Mouse (Mus musculus): ENCODE measurements around the gene Prkce.

The Prkce gene

DNA sequence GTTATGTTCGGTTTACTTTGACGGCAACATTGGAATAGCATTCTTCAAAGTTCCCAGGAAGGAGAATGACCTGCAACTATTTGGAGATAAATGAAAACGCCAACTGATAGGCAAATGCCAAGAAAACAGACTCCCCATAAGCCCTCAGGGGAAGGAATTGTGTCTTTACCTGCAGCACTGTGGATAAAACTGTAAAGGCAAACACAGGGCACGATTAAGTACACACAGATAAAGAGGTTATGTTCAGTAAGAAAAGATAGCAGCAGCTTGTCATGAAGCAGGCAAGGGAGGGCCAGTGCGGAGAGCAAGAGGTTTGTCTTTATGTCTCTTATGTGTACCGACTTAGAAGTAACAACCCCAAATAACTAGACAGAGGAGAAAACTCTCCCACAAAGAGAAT lies 326.9 kb downstream of the Prkce start:
- no peak for DNase-seq

DNA sequence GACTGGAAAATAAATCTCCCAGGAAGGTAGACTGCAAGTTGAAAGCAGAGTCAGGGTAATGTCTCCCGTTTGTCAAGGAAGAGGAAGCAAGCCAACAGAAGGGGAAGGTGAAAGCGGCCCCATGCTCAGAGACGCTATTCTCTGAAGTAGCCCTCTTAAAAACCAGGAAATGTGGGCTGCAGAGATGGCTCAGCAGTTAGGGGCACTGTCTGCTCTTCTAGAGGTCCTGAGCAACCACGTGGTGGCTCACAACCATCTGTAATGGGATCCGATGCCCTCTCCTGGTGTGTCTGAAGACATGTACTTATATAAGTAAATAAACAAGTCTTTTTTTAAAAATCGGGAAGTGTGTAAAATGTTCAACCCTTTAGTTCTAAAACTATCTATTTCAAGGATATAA lies 327.3 kb downstream of the Prkce start:
- DNase-seq: no peak

DNA sequence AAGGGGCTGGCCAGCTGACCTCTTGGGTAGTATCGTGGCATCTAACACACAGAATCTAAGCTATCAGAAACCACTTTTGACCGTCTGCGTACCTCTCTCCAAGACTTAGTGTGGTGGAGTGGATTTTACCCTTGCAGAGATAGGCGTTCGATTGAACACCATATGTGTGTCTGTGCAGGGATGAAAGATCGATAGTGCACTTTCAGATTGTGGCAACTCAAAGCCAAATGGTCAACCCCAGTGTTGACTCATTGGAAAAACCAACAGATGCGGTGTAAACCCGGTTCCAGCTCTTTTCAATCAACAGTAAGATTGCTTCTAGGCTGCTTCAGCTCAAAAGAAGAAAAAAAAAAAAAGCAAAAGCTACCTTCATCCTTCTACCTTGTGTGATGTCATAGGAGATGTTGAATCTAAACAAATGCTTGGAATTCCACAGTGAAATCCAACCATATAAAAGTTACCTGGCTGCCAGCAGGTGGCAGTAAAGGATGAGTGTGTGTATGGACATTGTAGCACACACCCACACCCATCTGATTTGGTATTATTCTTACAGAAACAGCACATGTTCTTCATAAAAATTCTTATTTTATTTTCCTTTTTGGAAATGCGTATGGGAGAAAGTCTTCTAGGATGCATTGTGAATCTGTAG lies 328.7 kb downstream of the Prkce start:
- peak; percentile 75 for DNase-seq

GRCm38 (mm10) chr17:86497302-86497701 lies 329.7 kb downstream of the Prkce start:
- no peak for DNase-seq

DNA sequence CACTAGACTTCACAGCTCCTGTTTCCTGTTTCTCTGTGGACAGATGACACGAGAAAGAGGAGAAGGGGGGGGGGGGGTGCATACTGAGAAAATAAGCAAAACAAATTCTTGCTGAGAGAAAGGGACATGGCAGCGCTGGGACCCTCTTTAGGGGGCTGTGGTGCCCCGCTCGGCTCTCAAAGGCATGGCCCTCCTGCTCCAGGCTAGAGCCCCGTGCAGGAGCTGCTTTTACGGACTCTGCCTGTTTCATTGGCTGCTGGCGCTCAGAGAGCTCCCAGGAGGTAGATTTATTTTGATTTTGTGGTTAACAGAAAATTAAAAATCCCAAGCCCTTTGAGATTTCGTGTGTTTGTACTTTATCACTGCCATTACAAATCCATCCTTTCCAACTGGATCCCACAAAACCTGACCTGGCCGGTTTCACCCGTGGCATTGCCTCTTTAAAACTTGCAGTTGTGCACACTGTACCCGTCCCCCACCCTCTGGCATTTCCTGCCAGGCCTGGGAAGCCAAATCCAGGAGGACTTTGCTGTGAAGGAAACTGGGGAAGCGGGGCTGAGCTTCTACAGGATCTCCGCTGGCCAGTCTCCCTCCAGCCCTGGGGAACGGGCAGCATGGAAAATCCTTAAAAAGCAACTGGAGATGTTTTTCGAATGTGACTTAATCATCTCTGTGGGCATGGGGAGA lies 331.9 kb downstream of the Prkce start:
- DNase-seq: peak; percentile 79

DNA sequence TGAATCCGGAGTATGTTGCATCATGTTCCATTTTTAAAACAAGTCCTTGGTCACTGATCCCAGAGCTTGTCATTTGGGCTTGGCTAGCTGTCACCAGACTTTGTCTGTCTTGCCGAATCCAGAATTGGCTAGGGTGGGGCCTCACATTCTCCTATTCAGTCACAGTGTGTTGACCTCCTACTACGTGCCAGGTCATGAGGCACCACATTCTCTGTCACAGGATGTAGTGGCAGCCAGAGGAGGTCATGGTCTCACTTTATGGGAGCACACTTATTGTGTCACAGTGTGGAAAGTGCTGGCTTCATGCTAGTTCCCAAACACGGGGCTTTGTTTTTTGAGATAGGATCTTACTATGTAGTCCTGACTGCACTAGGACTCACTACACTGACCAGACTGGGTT lies 333.8 kb downstream of the Prkce start:
- DNase-seq: no peak

DNA sequence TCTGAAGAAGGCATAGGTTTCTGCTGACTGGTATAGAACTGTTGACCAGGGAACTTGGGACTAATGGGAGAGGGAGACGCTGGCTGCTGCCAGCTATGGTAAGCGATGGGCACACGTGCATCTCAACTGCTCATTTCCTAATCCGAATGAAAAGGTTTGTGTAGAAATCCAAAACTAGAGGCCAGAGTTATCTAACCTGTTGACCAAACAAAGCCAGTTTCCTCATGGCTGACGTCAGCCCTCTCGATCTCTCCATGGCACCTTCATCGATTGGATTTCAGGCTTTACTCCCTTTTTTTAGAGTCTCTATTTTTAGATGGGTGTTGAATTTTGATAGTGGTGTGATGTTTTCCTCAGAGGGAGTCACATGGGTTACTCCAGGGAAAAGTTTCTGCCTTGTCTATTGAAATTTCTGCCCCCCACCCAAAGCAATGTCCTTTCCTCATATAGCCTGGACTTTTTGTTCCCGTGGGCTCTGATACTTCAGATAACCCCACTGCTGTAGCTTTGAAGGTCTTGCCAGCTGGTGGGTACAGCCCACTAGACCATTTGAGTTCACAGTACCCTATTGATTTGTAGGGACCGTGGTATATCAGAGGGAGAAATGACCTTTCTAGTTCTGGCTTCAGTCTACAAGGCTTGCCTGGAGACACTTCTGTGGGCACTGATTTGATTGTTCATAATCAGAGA lies 335.8 kb downstream of the Prkce start:
- no peak for DNase-seq

DNA sequence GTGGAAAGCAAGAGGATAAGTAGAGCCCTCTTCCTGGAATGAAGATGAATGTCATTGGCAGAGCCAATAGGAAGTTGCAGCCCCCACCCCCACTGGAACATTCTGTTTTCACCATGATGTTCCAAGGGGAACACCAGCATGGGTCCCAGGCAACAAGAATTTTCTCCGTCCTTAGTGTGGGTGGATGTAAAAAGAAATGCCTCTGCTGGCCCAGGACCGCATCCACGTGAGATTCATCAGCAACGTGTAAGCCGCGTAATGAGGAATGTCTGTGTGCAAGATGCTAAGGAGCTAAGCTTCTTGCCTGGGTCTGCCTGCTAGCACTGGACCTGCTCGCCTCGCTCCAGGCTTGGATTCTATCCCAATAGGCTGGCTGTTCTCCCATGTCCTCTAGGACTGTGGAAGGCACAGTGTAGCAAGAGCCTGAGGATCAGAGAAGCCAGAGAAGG lies 337.6 kb downstream of the Prkce start, which contains the start of gene Gm10309:
Gene Gm10309 (minus strand): TSS at position 50 of the 449 bp plus-strand sequence.
- peak; percentile 69 for DNase-seq

DNA sequence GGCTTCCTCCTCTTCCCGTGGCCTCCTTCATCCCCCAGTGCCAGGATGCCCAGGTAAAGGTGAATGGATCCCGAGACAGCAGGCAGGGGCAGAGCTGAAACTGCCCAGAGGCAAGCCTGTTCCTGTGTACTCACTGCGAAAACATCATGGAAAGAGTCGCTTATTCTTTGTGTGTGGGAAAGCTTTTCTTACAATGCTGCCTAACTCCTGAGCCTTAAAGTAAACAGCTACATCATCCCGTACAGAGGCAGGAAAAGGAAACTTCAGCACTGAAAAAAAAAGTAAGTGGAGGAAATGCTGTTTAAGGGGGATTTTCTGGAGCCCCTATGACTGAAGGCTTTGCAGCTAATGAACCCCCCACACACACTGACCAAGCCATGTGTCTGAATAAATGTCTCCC lies 339.3 kb downstream of the Prkce start:
- DNase-seq: no peak

DNA sequence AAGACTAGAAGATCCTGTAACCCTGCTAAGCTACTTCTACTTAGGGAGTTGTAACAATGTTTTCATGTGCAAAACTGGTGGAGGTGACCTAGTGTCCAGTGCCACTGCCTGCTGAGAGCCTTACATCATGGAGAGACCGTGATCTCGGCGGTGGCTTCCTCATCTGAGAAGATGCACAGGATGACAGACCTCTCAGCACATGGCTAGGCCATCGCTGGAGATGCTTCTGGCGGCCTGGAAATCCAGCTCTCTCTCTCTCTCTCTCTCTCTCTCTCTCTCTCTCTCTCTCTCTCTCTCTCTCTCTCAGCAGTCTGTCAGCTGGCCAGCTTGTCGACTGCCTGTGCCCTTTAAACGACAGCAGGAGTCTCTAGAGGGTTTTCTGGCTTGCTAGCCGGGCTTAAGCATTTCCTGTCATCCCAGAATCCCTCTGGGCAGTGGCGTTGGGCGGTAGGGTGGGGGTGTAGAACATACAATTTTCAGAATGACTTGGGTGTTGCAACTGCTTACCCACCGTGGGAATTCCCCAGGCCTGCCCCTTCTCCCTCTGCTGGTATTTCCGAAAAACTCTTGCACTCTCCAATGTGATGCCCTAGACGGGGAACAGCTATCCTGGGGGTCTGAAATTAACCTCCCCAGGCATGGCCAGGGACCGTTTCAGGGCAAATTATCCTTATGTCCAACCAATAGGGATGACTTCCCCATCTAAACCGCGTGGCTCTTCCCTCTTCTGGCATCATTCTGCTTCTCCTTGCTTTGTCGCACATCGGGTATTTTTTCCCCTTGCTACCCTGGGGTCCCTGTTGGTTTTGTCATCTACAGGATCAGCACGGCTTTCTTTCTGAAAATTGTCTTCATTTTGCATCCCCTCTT lies 340.0 kb downstream of the Prkce start:
- DNase-seq: peak; percentile 50

DNA sequence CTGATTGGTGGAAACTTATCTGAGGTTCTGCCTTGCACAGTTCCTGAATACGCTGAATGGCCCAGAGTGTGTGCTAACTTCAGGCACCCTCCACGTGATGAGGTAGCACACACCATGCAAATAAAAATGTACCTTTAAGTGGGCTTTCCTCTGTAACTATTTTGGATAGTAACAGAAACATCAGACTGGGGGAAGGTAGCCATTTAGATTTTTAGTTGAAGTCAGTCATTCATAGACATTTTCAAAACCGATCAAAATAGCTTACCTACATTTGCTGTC lies 340.6 kb downstream of the Prkce start:
- no peak for DNase-seq

- no peak for DNase-seq
Measured at GRCm38 (mm10) chr17:86509871-86510270, 342.3 kb downstream of the Prkce start.

GRCm38 (mm10) chr17:86514974-86515620 lies 347.5 kb downstream of the Prkce start:
- peak; percentile 58 for DNase-seq

DNA sequence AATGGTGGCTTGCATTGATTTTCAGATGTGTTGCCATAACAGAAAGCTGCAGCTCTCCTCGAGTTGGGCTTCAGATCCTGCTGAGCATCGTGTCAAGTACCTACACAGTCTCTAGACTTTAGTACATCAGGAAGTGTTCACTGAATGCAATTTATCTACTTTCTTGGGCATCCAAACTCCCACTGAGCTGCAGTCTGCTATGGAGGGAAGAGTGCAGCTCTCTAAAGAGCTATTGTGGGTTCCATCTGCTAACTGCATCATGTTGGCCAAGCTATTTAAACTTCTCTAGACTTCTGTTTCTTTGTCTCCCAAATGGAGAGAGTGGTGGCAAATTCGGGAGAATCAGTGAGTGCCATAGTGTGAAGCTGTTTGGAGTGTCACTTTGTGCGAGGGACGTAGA lies 349.0 kb downstream of the Prkce start:
- DNase-seq: no peak

GRCm38 (mm10) chr17:86518604-86519003 lies 351.0 kb downstream of the Prkce start:
- DNase-seq: no peak

DNA sequence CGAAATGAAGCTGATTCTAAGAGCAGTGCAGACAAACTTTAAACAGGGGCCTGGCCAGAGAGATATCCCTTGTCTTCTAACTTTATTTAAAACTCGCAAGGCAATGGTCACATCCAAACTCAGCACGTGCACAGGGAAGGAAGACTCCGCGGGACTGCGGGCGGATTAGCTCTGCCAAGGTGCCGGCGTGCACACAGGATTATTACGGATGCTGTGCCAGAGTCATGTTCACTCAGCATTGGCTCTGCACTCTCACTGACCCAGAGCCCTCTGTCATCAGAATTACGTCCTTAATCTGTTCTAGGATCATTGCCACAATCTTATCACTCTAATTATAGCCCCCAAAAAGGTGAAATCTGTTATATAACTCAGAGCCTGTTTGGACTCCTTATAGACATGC lies 353.7 kb downstream of the Prkce start:
- no peak for DNase-seq

DNA sequence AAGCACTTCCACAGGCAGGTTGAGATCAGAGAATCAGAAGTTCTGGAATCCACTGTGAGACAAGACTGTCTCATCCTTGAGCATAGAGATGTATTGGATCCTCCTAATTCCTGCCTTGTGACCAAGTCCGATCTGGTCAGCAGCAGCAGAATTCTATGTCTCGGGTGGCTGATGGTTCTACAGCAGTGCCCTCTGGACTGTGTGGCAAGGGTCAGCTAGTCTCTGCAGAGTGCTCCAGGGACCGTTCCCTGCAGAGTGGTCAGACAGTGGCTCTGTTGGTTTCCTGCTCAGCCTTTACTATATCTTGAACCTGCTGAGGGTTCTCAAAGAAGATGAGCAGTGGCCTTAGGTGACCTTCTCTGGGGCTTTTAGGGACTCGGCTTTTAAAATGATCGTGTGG lies 355.1 kb downstream of the Prkce start:
- no peak for DNase-seq

- DNase-seq: no peak
Measured at GRCm38 (mm10) chr17:86523374-86523773, 355.8 kb downstream of the Prkce start.

GRCm38 (mm10) chr17:86523843-86524242 lies 356.3 kb downstream of the Prkce start:
- no peak for DNase-seq

GRCm38 (mm10) chr17:86525075-86525474 lies 357.5 kb downstream of the Prkce start:
- DNase-seq: no peak

DNA sequence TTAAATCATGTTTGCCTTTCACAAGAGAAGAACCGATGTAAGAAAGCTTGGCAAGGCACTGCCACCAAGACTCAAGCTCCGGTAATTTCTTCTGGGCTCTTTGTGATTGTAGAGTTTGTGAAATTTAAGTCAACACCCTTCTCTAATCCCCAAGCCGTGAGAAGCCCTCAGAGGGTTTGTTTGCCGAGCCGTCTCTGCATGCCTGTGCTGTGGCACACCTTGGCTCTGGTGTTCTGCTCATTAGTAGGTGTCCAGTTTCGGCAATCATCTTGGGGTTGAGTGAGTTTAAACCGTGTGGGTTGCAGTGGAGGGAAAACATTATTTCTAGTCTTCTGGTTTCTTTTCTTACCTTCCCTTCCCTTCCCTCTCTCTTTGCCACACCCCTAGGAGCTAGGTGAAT lies 358.4 kb downstream of the Prkce start:
- DNase-seq: no peak

DNA sequence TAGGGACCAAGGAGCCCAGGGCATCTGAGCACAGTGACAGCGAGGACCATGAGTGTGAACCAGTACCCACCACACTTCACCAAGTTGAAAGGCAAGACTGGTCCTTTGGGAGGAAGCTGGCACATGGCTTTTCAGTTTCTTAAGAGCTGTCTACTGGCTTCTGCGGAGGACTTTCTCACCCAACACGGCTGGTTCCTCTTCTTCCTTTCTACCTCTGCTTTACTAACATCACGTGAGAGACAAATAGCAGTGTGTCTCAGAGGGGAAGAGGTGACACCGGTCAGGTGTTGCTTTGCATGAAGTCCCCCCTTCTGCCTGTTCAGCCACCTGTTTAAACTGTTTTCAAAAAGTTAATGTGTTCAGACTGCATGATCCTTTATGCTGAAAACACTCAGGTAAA lies 359.7 kb downstream of the Prkce start:
- no peak for DNase-seq

DNA sequence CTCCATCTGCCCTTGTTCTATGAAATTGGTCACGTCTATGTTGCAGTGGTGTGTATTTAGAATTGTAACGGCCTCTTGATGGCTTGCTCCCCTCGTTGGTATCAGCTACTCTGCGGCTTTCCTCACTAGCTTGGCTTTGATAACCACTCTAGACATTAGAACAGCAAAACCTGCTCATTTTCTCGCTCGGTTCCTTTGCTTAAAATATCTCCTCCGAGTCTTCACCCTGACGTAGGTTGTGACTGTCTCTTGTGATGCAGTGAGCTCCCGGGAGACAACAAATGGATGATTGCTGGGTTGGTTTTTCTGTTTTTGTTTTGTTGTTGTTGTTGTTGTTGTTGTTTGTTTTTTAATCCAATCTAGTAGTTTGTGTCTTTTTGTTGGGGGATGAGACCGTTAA lies 361.4 kb downstream of the Prkce start:
- DNase-seq: no peak
